Mouse (Mus musculus): Measurements from ENCODE around the gene Hbb-bh2. TPM values are rescaled to one million over a fixed set of nuclear protein-coding genes. Genes with fewer than 3 reads are reported as not detected.

Hbb-bh2 gene
- total and polyA plus RNA-seq, 3 experiments, result not detected

- TF ChIP-seq MXI1 (IDR thresholded peaks at IDR 0.05; ENCODE audit: low read depth, low read length), result peak; percentile 82
- TF ChIP-seq JUND (conservative IDR thresholded peaks at IDR 0.05; ENCODE audit: low read depth, low read length), result peak; percentile 76
- TF ChIP-seq MAX (IDR thresholded peaks at IDR 0.05; ENCODE audit: low read length), result peak; percentile 75; the same call in 1 of the 2 replicates
- TF ChIP-seq ETS1 (conservative IDR thresholded peaks at IDR 0.05; ENCODE audit: low read depth, low read length), result peak; percentile 92
- TF ChIP-seq E2F4 (IDR thresholded peaks at IDR 0.05; ENCODE audit: insufficient replicate concordance, low read depth, low read length), result 0 out of 2 replicates have a peak, but pooled peaks have one; percentile 46
- peak; percentile 71 for TF ChIP-seq TCF12 (IDR thresholded peaks at IDR 0.05; ENCODE audit: low read depth, low read length)
- no peak for TF ChIP-seq KAT2A (IDR thresholded peaks at IDR 0.05; ENCODE audit: insufficient replicate concordance, low read length)
These were observed 20.5 kb upstream of the Hbb-bh2 start (continued) for GRCm38 (mm10) chr7:103860855-103861254.

- H3K4me1 ChIP-seq (ENCODE audit: control insufficient read depth in 1 of 2, insufficient read depth in 2 of 2), result peaks cover 8 to 33% of the 10 kb centered on the region in 2 experiments; a peak in 3 of 4 replicates
- no peaks in the 10 kb centered on the region for H3K27me3 ChIP-seq (replicated peaks)
- no peak for DNase-seq (ENCODE audit: extremely low read depth)
- H3K27ac ChIP-seq (ENCODE audit: insufficient read depth, low read depth), result no peak overlapping the region
- no peaks in the 10 kb centered on the region for H3K36me3 ChIP-seq (replicated peaks in 1 of 2; ENCODE audit: control insufficient read depth in 1 of 2, insufficient read depth in 1 of 2, low read length in 1 of 2)
- H3K4me3 ChIP-seq (replicated peaks in 1 of 3; ENCODE audit: low read depth in 2 of 3, low read length in 2 of 3, poor library complexity in 1 of 3), result no peak overlapping the region
- dilution Hi-C loops (cut with MboI; ENCODE audit: extremely low pct_ligation_motif_present, extremely low pct_unique_long_range_greater_than_20kb, low sequenced_read_pairs) (no loop called here), in situ Hi-C loops (cut with MboI; ENCODE audit: low pct_ligation_motif_present, low pct_unique_long_range_greater_than_20kb, low sequenced_read_pairs) (no loop called here)
- H3K9me3 ChIP-seq (replicated peaks; ENCODE audit: low read length), result no peaks in the 10 kb centered on the region
- no peak overlapping the region for H3K4me2 ChIP-seq (ENCODE audit: insufficient read depth, low read depth, poor library complexity, severe bottlenecking)
- H3K9ac ChIP-seq (ENCODE audit: insufficient read depth, low read depth), result no peak overlapping the region
- no peaks in the 10 kb centered on the region for H3K79me2 ChIP-seq (replicated peaks; ENCODE audit: control insufficient read depth, extremely low read depth, insufficient read depth, poor library complexity, severe bottlenecking)
- TF ChIP-seq NRF1 (IDR thresholded peaks at IDR 0.05; ENCODE audit: low read depth, low read length), result no peak
- no peak for TF ChIP-seq USF1 (IDR thresholded peaks at IDR 0.05; ENCODE audit: low read depth, low read length)
- TF ChIP-seq MAX (IDR thresholded peaks at IDR 0.05; ENCODE audit: low read length), result no peak
- no peak for TF ChIP-seq POLR2AphosphoS2 (IDR thresholded peaks at IDR 0.05; ENCODE audit: low read depth, low read length)
These were observed 18.8 kb upstream of the Hbb-bh2 start for GRCm38 (mm10) chr7:103859076-103859475.

GRCm38 (mm10) chr7:103854669-103855068, 14.3 kb upstream of the Hbb-bh2 start:
- H3K4me2 ChIP-seq (ENCODE audit: insufficient read depth, low read depth, poor library complexity, severe bottlenecking), result no peak overlapping the region

GRCm38 (mm10) chr7:103853090-103853489, 12.8 kb upstream of the Hbb-bh2 start, which contains the start of gene Hbb-y:
Gene Hbb-y, minus strand, starts transcription at chr7:103853216.
- Histone ChIP-seq H3K79me2 (replicated peaks; ENCODE audit: control insufficient read depth, extremely low read depth, insufficient read depth, poor library complexity, severe bottlenecking) (no peaks in the 10 kb centered on the region), H3K9ac (ENCODE audit: insufficient read depth, low read depth) (no peak within 1 kb of the TSS), H3K27ac (ENCODE audit: insufficient read depth, low read depth) (no peak within 1 kb of the TSS)

More at GRCm38 (mm10) chr7:103854669-103855068, 14.3 kb upstream of the Hbb-bh2 start:
- in situ Hi-C loops (cut with MboI; ENCODE audit: low pct_ligation_motif_present, low pct_unique_long_range_greater_than_20kb, low sequenced_read_pairs), result no loop called here
- dilution Hi-C loops (cut with MboI; ENCODE audit: extremely low pct_ligation_motif_present, extremely low pct_unique_long_range_greater_than_20kb, low sequenced_read_pairs), result no loop called here
- Histone ChIP-seq H3K4me1 (ENCODE audit: control insufficient read depth in 1 of 2, insufficient read depth in 2 of 2) (peaks cover 0 to 7% of the 10 kb centered on the region in 2 experiments; a peak in 2 of 4 replicates), H3K27ac (ENCODE audit: insufficient read depth, low read depth) (no peak overlapping the region), H3K9ac (ENCODE audit: insufficient read depth, low read depth) (no peak overlapping the region), H3K27me3 (replicated peaks) (no peaks in the 10 kb centered on the region), H3K36me3 (replicated peaks in 1 of 2; ENCODE audit: control insufficient read depth in 1 of 2, insufficient read depth in 1 of 2, low read length in 1 of 2) (no peaks in the 10 kb centered on the region), H3K79me2 (replicated peaks; ENCODE audit: control insufficient read depth, extremely low read depth, insufficient read depth, poor library complexity, severe bottlenecking) (no peaks in the 10 kb centered on the region), H3K9me3 (replicated peaks; ENCODE audit: low read length) (no peaks in the 10 kb centered on the region), H3K4me3 (replicated peaks in 1 of 3; ENCODE audit: low read depth in 2 of 3, low read length in 2 of 3, poor library complexity in 1 of 3) (no peak overlapping the region)
- no peak for TF ChIP-seq BHLHE40 (IDR thresholded peaks at IDR 0.05; ENCODE audit: low read depth, low read length)
- DNase-seq (ENCODE audit: extremely low read depth), result no peak

More at GRCm38 (mm10) chr7:103853090-103853489, 12.8 kb upstream of the Hbb-bh2 start, which contains the start of gene Hbb-y:
- no peak within 1 kb of the TSS for H3K4me2 ChIP-seq (ENCODE audit: insufficient read depth, low read depth, poor library complexity, severe bottlenecking)
- no peak for TF ChIP-seq RCOR1 (conservative IDR thresholded peaks at IDR 0.05; ENCODE audit: low read depth, low read length)
- no peak for TF ChIP-seq USF1 (IDR thresholded peaks at IDR 0.05; ENCODE audit: low read depth, low read length)
- TF ChIP-seq POLR2A (IDR thresholded peaks at IDR 0.05; ENCODE audit: low read depth, low read length), result no peak
- TF ChIP-seq BHLHE40 (IDR thresholded peaks at IDR 0.05; ENCODE audit: low read depth, low read length), result no peak
- no peak for TF ChIP-seq CHD2 (IDR thresholded peaks at IDR 0.05; ENCODE audit: low read length)
- TF ChIP-seq SIN3A (IDR thresholded peaks at IDR 0.05; ENCODE audit: low read length), result no peak
- H3K9me3 ChIP-seq (replicated peaks; ENCODE audit: low read length), result no peaks in the 10 kb centered on the region
- no peaks in the 10 kb centered on the region for H3K27me3 ChIP-seq (replicated peaks)
- dilution Hi-C loops (cut with MboI; ENCODE audit: extremely low pct_ligation_motif_present, extremely low pct_unique_long_range_greater_than_20kb, low sequenced_read_pairs) (no loop called here), in situ Hi-C loops (cut with MboI; ENCODE audit: low pct_ligation_motif_present, low pct_unique_long_range_greater_than_20kb, low sequenced_read_pairs) (no loop called here)
- H3K4me3 ChIP-seq (replicated peaks in 1 of 3; ENCODE audit: low read depth in 2 of 3, low read length in 2 of 3, poor library complexity in 1 of 3), result no peak within 1 kb of the TSS
- H3K36me3 ChIP-seq (replicated peaks in 1 of 2; ENCODE audit: control insufficient read depth in 1 of 2, insufficient read depth in 1 of 2, low read length in 1 of 2), result no peaks in the 10 kb centered on the region
- no peak for DNase-seq (ENCODE audit: extremely low read depth)
- H3K4me1 ChIP-seq (ENCODE audit: control insufficient read depth in 1 of 2, insufficient read depth in 2 of 2), result no peaks in the 10 kb centered on the region; a peak in 1 of 4 replicates
